Mouse (Mus musculus) bone marrow, adult 2 months (tissue): ENCODE measurements around the gene Ecsit.

Experiments used
- CTCF ChIP-seq: fragments of 200-500 bp; IDR thresholded peaks from 2 replicates; pipeline ENCODE4 v1.5.1; 2011; ENCODE audit warnings: low read length, control low read depth; ENCODE audit not compliant: control insufficient read depth, insufficient read depth
- POLR2A ChIP-seq: fragments of 200-500 bp; IDR thresholded peaks from 2 replicates; pipeline ENCODE4 v1.6.1; 2011; ENCODE audit warnings: low read depth, mild to moderate bottlenecking, control low read depth, low read length, borderline replicate concordance; ENCODE audit not compliant: control insufficient read depth

DNA sequence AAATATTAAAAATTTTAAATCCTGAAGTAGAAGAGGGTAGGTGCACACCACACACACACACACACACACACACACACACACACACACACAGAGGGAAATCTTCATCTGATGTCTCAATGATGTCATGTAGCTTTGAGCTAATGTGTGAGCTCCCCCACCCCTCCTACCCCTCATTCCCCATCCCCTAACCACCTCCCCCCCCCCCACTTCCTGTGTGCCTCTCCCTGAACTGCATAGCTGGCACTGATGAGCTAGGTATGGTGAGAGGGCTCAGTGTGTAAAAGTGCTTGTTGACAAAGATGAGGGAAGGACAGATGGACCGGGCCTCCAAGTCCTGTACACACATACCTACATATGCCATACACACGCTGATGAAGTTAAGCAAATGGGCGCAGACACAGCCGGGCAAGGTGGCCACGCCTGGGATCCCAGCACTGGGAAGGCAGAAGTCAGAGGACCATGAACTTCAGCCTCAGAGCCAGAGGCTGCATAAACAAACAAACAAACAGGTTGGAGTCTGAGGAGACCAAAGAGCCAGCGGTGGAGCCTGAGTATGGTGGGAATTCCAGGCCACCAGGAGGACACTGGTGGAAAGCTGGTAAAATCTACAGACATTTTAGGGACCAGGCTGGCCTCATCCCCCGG is 49.1 kb upstream of the Ecsit start:
- TF ChIP-seq POLR2A (no peak), CTCF (no peak)
